Mouse (Mus musculus): ENCODE results near the gene Cadm1.

GRCm38 (mm10) chr9:47730247-47730646 lies 200.3 kb downstream of the Cadm1 start:
- TF ChIP-seq CTCF (IDR thresholded peaks at IDR 0.05; ENCODE audit: borderline replicate concordance, extremely low read depth, insufficient read depth, insufficient read length): no peak
- no peak for TF ChIP-seq POLR2A (IDR thresholded peaks at IDR 0.05; ENCODE audit: borderline replicate concordance, extremely low read depth, insufficient read depth, insufficient read length, poor library complexity, severe bottlenecking)

Data from brain, embryonic 14.5 days (tissue).